Mouse (Mus musculus): Measurements from ENCODE around the gene Msi2. TPM values are rescaled to one million over a fixed set of nuclear protein-coding genes. Genes with fewer than 3 reads are reported as not detected.

Msi2 gene
- total RNA-seq, 1 experiment from 2014 or later = 189 TPM

DNA sequence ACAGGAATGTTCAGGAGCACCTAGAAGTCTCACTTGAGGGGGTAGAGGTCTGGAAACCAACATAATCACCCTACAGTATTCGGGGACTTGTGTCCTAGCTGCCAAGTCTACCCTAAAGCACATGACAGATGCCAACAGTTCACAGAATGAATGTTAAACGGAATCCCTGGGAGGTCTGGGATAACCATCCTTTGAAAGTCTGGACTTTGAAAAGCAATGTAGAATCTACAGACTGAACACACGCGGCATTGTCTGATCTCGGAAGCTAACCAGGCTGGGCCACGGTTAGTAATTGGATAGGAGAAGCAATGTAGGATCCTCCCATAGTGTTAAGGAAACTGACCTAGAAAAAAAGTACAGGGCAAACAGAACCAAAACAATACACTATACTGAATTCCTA is 105.3 kb downstream of the Msi2 start:
- no peak for DNase-seq

DNA sequence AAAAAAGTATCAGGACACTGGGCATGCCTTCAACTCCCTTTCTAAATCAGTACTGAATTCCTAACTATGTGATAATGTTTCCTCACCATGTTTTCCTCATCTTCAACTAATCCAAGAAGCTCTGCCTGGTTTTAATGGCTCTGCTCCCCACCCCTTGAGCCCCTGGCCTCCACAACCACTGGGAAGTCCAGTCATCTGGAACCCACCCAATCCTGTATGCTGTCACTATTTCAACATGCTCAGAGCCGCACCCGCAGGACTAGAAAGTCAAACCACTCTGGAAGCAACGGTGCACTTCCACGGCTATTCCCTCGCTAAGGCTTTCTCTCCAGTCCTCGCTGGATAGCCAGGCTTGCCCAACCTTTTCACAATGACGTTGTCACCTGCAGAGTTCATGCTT is 106.2 kb downstream of the Msi2 start:
- no peak for DNase-seq

- no peak for DNase-seq
These were observed 107.5 kb downstream of the Msi2 start for GRCm38 (mm10) chr11:88610809-88611208.

GRCm38 (mm10) chr11:88610112-88610511 is 108.2 kb downstream of the Msi2 start:
- DNase-seq = no peak

DNA sequence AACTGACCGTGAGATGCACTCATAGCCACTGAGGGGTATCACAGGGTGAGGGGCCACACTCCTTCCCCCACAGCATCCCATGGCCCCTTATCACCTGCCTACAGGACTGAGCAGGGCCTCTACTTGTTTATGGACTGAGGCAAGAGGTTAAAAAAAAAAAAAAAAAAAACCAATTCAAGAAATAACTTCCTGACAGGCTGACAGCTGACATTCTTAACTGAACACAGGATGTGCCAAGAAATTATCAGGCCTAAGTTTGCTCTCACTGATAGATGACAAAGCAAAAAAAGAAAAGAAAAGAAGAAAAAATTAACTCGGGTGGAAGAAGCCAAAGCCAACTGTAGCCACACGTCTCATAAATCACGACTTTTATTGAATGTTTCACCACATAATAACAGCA is 109.7 kb downstream of the Msi2 start:
- no peak for DNase-seq

- no peak for DNase-seq
These were observed 110.5 kb downstream of the Msi2 start for GRCm38 (mm10) chr11:88607725-88608383.

GRCm38 (mm10) chr11:88605771-88606170 is 112.5 kb downstream of the Msi2 start:
- DNase-seq = no peak

DNA sequence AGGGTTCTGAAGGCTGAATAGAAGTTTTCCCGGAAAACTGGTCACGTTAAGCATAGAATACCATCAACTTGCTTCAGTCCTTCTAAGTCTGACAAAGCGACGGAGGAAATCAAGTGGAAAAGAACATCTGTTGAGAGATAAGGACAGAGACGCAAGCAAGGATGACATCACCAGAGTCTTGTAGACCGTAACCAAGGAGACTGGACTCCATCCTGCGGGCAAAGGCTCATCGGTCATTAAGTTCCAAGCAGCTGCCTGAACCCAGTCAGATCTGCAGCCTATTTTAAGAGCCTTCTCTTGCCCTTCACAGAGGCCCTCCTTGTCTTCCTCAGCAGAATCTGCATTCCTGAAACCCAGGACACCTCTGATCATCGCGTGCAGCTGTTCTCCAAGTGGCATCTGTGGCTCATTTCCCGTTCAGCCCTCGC is 113.2 kb downstream of the Msi2 start:
- DNase-seq = no peak

DNA sequence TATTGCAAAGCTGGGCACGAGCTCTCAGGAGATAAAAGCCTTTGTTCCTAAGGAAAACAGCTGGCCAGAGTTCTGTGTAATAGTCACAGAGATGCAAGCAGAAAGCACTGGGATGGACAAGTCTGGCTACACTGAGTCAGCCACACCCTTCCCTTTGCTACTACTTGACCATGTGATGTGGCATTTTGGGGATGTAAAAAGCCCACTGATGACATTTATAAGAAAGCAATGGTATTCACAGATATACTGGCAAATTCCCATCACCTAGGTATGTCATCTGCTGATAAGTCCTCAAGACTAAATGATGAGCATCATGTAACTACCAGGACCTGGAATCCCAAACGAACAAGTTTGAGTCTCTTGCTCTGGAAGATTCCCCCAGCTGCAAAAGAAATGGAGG is 113.7 kb downstream of the Msi2 start:
- DNase-seq = no peak

DNA sequence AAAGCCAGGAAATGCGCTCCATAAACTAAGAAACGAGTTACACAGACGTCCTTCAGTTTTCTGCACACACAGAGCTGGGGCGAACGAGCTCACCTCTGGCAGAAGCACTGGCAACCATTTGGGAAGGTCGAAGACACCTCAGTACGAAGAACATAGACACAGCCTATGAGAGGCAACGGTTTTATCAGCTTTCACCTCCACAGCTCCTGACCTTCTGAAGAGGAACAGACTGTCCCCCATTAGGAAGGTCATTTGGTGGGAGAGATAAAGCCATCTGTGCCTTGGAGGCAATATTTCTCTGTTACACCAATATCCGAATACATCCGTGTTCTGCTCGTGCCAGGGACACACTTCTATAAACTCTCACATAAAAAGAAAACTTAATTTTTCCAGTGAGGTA is 114.9 kb downstream of the Msi2 start:
- no peak for DNase-seq

DNA sequence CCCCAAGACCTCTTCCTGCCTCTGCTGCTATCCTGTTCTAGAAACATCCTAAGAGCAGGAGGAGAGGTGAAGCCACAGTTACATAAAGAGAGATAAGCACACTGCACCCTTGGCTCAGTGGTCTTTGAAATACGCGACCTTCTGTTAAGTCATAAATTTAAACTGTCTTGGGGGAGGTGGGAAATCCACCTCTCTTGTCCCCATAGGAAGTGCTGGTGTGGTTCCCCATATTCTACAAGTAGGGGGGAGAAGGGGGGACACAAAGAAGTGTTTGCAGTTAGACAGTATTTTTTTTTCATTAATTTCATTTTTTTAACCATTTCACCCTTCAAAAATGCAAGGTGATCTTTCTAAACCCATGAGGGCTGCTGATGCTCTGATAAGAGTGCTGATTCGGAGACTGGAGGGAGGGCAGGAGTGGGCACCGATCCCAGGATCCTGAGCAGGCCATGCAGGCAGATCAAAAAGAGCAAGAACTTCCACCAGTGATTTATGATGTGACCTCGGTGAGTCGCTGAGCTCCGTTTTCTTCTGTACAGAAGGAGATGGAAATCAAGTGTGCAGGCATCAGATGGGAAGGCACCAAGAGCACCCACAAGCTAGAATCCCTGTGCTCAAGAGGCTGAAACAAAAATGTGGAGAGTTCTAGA is 115.7 kb downstream of the Msi2 start:
- DNase-seq = peak; percentile 77

DNA sequence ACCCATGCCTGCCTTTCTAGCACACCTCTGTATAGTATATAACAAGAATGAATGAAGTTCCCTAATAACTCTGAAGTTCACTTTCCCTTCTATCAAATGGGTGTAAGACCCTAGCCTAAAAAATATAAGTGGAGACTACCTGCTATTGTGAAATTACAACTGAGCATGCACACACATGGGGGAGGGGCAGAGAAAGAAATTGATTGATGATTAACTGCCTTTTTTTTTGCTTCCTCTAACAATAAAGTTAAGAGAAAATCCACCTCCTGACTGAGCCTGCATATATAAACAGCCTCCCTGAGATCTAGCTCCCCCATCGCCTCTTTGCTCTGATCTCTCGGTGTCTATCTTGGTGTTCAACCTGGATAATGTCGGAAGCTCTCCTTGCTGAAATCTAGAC is 118.1 kb downstream of the Msi2 start:
- no peak for DNase-seq

DNA sequence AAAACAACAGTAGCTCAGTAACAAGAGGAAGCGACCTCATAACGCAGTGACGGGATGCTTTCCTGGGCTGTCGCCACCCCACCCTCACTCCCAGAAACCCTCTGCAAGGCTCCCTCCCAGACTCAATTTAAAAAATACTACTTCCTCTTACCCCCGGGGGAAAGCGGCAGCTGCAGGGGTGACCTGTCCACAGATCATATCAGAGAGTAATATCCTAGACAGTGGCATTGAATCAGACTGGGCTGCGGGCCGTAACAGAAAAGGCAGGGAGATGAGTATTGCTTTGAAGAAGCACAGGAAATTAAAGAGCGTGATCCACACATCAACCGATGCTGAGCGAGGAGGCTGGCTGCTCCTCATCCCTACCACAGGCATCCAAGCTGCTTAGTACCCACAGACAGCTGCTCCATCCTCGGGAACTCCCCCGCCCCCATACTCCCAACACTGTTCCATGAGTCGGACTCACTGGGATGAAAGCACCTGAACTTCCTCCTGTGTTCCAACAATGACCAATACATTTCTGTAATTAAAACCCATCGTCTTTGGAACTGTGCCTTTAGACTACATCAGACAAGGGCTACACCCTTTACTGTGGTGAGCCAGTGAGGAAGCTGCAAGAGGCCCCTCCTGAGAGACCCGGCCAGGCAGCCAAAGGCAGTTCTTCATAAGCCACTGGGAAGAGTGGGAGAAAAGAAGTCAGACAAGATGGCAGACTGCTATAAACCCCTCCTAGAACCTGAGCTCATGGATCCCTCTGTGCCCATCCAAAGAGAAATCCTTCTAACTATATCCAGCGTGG is 118.8 kb downstream of the Msi2 start:
- no peak for DNase-seq

DNA sequence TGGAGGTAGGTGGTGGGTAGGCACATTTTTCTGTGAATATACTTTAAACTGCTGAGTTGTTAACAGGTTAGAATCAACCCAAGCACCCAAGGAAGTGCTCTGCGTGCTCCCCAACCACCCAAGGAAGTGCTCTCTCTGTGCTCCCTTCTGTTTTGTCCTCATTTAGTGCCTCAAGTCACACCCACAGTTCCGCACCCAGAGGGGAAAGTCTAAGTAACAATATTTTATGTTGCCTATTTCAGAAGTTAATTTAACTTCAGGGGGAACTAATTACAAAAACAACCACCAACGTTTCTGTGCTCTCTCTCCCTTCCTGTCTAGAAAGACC is 119.5 kb downstream of the Msi2 start:
- DNase-seq = no peak

- DNase-seq = no peak
These were observed 120.0 kb downstream of the Msi2 start for GRCm38 (mm10) chr11:88598150-88598847.

GRCm38 (mm10) chr11:88595616-88596015 is 122.7 kb downstream of the Msi2 start:
- no peak for DNase-seq

GRCm38 (mm10) chr11:88594804-88595611 is 123.3 kb downstream of the Msi2 start:
- DNase-seq = no peak

- DNase-seq = no peak
These were observed 124.3 kb downstream of the Msi2 start for GRCm38 (mm10) chr11:88594010-88594409.

- no peak for DNase-seq
These were observed 126.2 kb downstream of the Msi2 start for GRCm38 (mm10) chr11:88592099-88592498.

GRCm38 (mm10) chr11:88590647-88591046 is 127.7 kb downstream of the Msi2 start:
- no peak for DNase-seq

DNA sequence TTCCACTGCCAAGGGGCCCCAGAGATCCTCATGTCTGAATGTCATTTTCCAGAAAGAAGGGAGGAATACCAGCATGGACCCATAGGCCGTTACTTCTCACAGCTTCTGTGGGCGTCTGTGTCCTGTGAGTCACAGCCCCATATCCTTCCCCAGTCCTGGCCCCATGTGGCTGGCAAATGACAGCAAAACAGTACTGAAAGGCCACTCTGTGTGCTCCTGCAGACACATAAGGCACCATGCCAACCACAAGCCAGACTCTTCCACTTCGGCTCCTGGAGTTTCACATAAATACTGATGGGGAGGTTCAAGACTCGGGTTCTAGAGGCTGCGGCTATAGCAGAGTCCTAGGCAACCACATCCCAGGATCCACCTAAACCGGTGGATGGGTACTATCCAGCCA is 128.7 kb downstream of the Msi2 start:
- no peak for DNase-seq

- no peak for DNase-seq
These were observed 129.6 kb downstream of the Msi2 start for GRCm38 (mm10) chr11:88588688-88589210.
